Mouse (Mus musculus) stomach, postnatal 0 days (tissue): ENCODE data around the gene Adamts16.

Source experiments
- CTCF ChIP-seq: IDR thresholded peaks from 2 replicates; pipeline ENCODE4 v1.5.1; 2016; ENCODE audit warnings: antibody characterized with exemption, low read depth, mild to moderate bottlenecking, moderate library complexity
- EP300 ChIP-seq: optimal IDR thresholded peaks from 2 replicates; pipeline ENCODE3; 2016; ENCODE audit warnings: antibody characterized with exemption

GRCm38 (mm10) chr13:70734640-70735039, 107.0 kb downstream of the Adamts16 start:
- TF ChIP-seq EP300, result no peak
- no peak for TF ChIP-seq CTCF
